Mouse (Mus musculus) C2C12 (cell line): ENCODE data around the gene Msx1.

Source experiments
- CTCF ChIP-seq: IDR thresholded peaks from one replicate; pipeline ENCODE4 v1.5.1; 2011; ENCODE audit not compliant: control insufficient read depth, insufficient read depth, insufficient read length
- MAX ChIP-seq: IDR thresholded peaks from one replicate; pipeline ENCODE4 v1.6.1; 2011; ENCODE audit warnings: mild to moderate bottlenecking, control low read depth
- USF1 ChIP-seq: IDR thresholded peaks from one replicate; pipeline ENCODE4 v1.6.1; 2011; ENCODE audit warnings: low read depth, mild to moderate bottlenecking, control low read depth, moderate library complexity

GRCm38 (mm10) chr5:37804512-37805118, 19.8 kb downstream of the Msx1 start:
- TF ChIP-seq CTCF = no peak
- no peak for TF ChIP-seq USF1
- no peak for TF ChIP-seq MAX
